Comparison of ENCODE assay signal across 9 mouse cellular contexts in genomic region chr3:57136847-57137246, GRCm38 (mm10).
A peak's percentile ranks its signal among the peaks of the same experiment; 100 is the strongest.
DNase-seq lines count a peak whose midpoint lies in the region; ATAC-seq and TF ChIP-seq lines count a peak whose summit lies in the region.
"Had no signal": no experiment of that assay in that cellular context is flagged by ENCODE, and none has a peak within 500 bp of the region (broad histone marks: within the 10 kb centered on the region; RNA-seq: fewer than 3 reads in every experiment).

No protein-coding gene starts in this region.

- no peak overlapping the region for H3K27ac ChIP-seq in heart, embryonic 16.5 days (ENCODE audit: low read length)
- no peak overlapping the region for H3K27ac ChIP-seq in limb, embryonic 14.5 days (replicated peaks; ENCODE audit: low read depth, low read length)
- H3K27ac ChIP-seq in midbrain, embryonic 16.5 days (ENCODE audit: low read length): no peak overlapping the region
- H3K27ac ChIP-seq: macrophage had no signal

- H3K27me3 ChIP-seq in heart, embryonic 16.5 days (ENCODE audit: control insufficient read depth, insufficient read depth, low read length): no peaks in the 10 kb centered on the region
- no peaks in the 10 kb centered on the region for H3K27me3 ChIP-seq in limb, embryonic 14.5 days (ENCODE audit: control insufficient read depth, insufficient read depth, low read length)
- H3K27me3 ChIP-seq in midbrain, embryonic 16.5 days (ENCODE audit: control insufficient read depth, insufficient read depth, low read depth, low read length): no peaks in the 10 kb centered on the region

- peak overlapping the region; percentile 73 for H3K4me2 ChIP-seq in heart, embryonic 16.5 days (ENCODE audit: low read depth, low read length)
- peak overlapping the region; percentile 49 for H3K4me2 ChIP-seq in limb, embryonic 14.5 days (replicated peaks; ENCODE audit: low read depth, low read length, severe bottlenecking)
- H3K4me2 ChIP-seq in midbrain, embryonic 16.5 days (ENCODE audit: low read length): peak overlapping the region; percentile 62

- 0 out of 2 replicates have a peak overlapping the region, but pooled peaks have one; percentile 6 for H3K9ac ChIP-seq in heart, embryonic 16.5 days (ENCODE audit: low read length)
- H3K9ac ChIP-seq in limb, embryonic 14.5 days (ENCODE audit: low read depth, low read length, severe bottlenecking): peak overlapping the region; percentile 40; the same call in 1 of the 2 replicates
- peak overlapping the region; percentile 50 for H3K9ac ChIP-seq in midbrain, embryonic 16.5 days (ENCODE audit: low read depth, low read length)

- H3K4me1 ChIP-seq in heart, embryonic 16.5 days (ENCODE audit: control insufficient read depth, insufficient read depth, low read length): no peaks in the 10 kb centered on the region
- H3K4me1 ChIP-seq in limb, embryonic 14.5 days (ENCODE audit: control insufficient read depth, insufficient read depth, low read length): 0 out of 2 replicates have a peak, but pooled peaks cover 3% of the 10 kb centered on the region
- no peaks in the 10 kb centered on the region for H3K4me1 ChIP-seq in midbrain, embryonic 16.5 days (ENCODE audit: control insufficient read depth, insufficient read depth, low read length)

- WGBS in heart, embryonic 16.5 days: 19% methylated on average over 24 of the region's 24 CpGs
- WGBS in limb, embryonic 14.5 days: 18% methylated on average over 24 of the region's 24 CpGs
- WGBS in midbrain, embryonic 16.5 days: 22% methylated on average over 24 of the region's 24 CpGs

- peak; percentile 65; the same call in 1 of the 2 replicates for ATAC-seq in heart, embryonic 16.5 days (replicated peaks; ENCODE audit: extremely low read depth, insufficient read depth, low FRiP score)
- ATAC-seq in limb, embryonic 14.5 days (ENCODE audit: low FRiP score, low read depth): peak; percentile 50; the same call in 1 of the 2 replicates
- ATAC-seq in midbrain, embryonic 16.5 days: peak; percentile 88

- peak overlapping the region; percentile 48 for H3K4me3 ChIP-seq in heart, embryonic 16.5 days (ENCODE audit: low read length)
- H3K4me3 ChIP-seq in limb, embryonic 14.5 days (replicated peaks; ENCODE audit: low read length): peak overlapping the region; percentile 34
- peak overlapping the region; percentile 39 for H3K4me3 ChIP-seq in midbrain, embryonic 16.5 days (ENCODE audit: low read depth, low read length)

- no peak for TF ChIP-seq POLR2A in limb, embryonic 14.5 days (IDR thresholded peaks at IDR 0.05; ENCODE audit: borderline replicate concordance, extremely low read depth, insufficient read depth, insufficient read length)

- intact Hi-C loops in left cerebral cortex, postnatal 36 days (cut with DNase I): no loop called here

- no peaks in the 10 kb centered on the region for H3K9me3 ChIP-seq in heart, embryonic 16.5 days (replicated peaks; ENCODE audit: control insufficient read depth, low read length)
- no peaks in the 10 kb centered on the region for H3K9me3 ChIP-seq in limb, embryonic 14.5 days (ENCODE audit: control insufficient read depth, low read length)
- H3K9me3 ChIP-seq in midbrain, embryonic 16.5 days (replicated peaks; ENCODE audit: control insufficient read depth, low read length, poor library complexity, severe bottlenecking): no peaks in the 10 kb centered on the region

- peak; percentile 5 to 15 for DNase-seq in layer of hippocampus, postnatal 10 days (ENCODE audit: low spot score in 2 of 2)
- no peak for DNase-seq in layer of hippocampus, postnatal 14 days (ENCODE audit: low spot score in 2 of 2)
- peak; percentile 4 for DNase-seq in brain, embryonic 18.5 days (ENCODE audit: low read depth, low spot score)
- peak; percentile 26 for DNase-seq in limb, embryonic 14.5 days (ENCODE audit: low spot score)
- no peak for DNase-seq in left cerebral cortex, postnatal 36 days (ENCODE audit: low spot score in 2 of 2)
- no peak for DNase-seq in urinary bladder, postnatal 25 days (ENCODE audit: low spot score)

- H3K36me3 ChIP-seq in heart, embryonic 16.5 days (ENCODE audit: control insufficient read depth, insufficient read depth): no peaks in the 10 kb centered on the region
- no peaks in the 10 kb centered on the region for H3K36me3 ChIP-seq in limb, embryonic 14.5 days (ENCODE audit: control insufficient read depth, insufficient read depth, low read length)
- H3K36me3 ChIP-seq in midbrain, embryonic 16.5 days (ENCODE audit: control insufficient read depth, insufficient read depth, low read length): no peaks in the 10 kb centered on the region

Comparison
In these comparisons a context has a peak if more than half of its experiments do, and no peak if none do; other contexts are left out.
1. DNase-seq: peak in layer of hippocampus, postnatal 10 days (2 of 2), brain, embryonic 18.5 days (single experiment) and limb, embryonic 14.5 days (single experiment); none in layer of hippocampus, postnatal 14 days (0 of 2), left cerebral cortex, postnatal 36 days (0 of 2) and urinary bladder, postnatal 25 days (single experiment).
2. Peak in every context shown above with its lines, with median percentiles within 50 percentile points of each other: ATAC-seq, H3K4me2 ChIP-seq, H3K4me3 ChIP-seq and H3K9ac ChIP-seq.